Mouse (Mus musculus): ENCODE data around the gene Cox15.

Cox15 gene

GRCm38 (mm10) chr19:43708206-43708605, 44.6 kb downstream of the Cox15 start:
- no peak for DNase-seq (ENCODE audit: low read depth, low spot score)

- no peak for DNase-seq (ENCODE audit: low read depth, low spot score)
Observed at GRCm38 (mm10) chr19:43704787-43705497, 47.9 kb downstream of the Cox15 start.

- no peak for DNase-seq (ENCODE audit: low read depth, low spot score)
Observed at GRCm38 (mm10) chr19:43704211-43704610, 48.6 kb downstream of the Cox15 start.

- no peak for DNase-seq (ENCODE audit: low read depth, low spot score)
Observed at GRCm38 (mm10) chr19:43699763-43700155, 53.0 kb downstream of the Cox15 start.

GRCm38 (mm10) chr19:43699021-43699762, 53.6 kb downstream of the Cox15 start:
- no peak for DNase-seq (ENCODE audit: low read depth, low spot score)

GRCm38 (mm10) chr19:43697666-43698370, 55.0 kb downstream of the Cox15 start:
- DNase-seq (ENCODE audit: low read depth, low spot score): no peak

GRCm38 (mm10) chr19:43695514-43695964, 57.3 kb downstream of the Cox15 start:
- DNase-seq (ENCODE audit: low read depth, low spot score): no peak

GRCm38 (mm10) chr19:43692815-43693214, 60.0 kb downstream of the Cox15 start:
- DNase-seq (ENCODE audit: low read depth, low spot score): no peak

GRCm38 (mm10) chr19:43689419-43690246, 63.2 kb downstream of the Cox15 start, which contains the start of gene Entpd7:
TSS of gene Entpd7 (plus strand) at chr19:43689672.
- DNase-seq (ENCODE audit: low read depth, low spot score): peak; percentile 85
